Mouse (Mus musculus): ENCODE data around the gene Inafm2. TPM values are rescaled to one million over a fixed set of nuclear protein-coding genes. Genes with fewer than 3 reads are reported as not detected.

Gene Inafm2
- total RNA-seq (2021), result 10 to 100 TPM; 64.8 to 66.9 TPM

- DNase-seq, result peak; percentile 92 to 94
Measured at GRCm38 (mm10) chr2:118745232-118745884, at the start of gene Inafm2. Gene Inafm2 (plus strand): TSS chr2:118745758.

DNA sequence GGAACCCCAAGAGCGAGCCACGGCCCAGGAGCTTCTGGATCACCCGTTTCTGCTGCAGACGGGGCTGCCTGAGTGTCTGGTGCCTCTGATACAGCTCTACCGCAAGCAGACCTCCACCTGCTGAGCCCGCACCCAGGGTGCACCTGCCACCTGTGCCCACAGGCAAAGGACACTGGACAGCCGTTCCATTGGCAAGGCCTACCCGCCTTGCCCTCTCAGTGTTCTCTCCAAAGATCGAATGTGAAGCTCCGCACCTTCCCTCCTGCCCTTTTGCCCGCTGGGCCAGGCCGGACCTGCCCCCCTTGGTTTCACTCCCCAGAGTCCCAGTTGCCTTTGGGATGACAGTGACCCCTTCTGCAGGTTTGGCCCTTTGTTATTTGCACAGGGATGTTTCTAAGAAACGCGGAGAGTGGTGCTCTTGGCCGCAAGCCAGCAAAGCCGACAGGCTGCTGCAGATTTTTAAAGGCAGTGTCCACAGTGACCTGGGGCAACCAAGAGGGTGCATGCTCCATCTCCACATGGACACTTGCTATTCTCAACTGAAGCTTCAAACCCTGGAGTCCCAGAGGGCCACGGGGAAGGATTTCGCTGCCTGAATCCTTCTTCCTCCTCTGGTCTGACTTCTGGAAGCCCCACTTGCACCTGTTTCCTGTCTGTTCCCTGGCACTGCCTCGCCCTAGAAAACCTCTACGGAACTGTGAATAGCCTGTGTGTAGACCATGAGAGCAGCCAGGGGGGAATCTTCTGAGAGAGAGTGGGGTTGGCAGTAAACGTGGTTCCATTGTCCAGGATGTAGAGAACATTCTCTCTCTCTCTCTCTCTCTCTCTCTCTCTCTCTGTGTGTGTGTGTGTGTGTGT, 48.9 kb upstream of the Inafm2 start:
- no peak for DNase-seq

- no peak for DNase-seq
Measured at GRCm38 (mm10) chr2:118697311-118697877, 48.2 kb upstream of the Inafm2 start.

DNA sequence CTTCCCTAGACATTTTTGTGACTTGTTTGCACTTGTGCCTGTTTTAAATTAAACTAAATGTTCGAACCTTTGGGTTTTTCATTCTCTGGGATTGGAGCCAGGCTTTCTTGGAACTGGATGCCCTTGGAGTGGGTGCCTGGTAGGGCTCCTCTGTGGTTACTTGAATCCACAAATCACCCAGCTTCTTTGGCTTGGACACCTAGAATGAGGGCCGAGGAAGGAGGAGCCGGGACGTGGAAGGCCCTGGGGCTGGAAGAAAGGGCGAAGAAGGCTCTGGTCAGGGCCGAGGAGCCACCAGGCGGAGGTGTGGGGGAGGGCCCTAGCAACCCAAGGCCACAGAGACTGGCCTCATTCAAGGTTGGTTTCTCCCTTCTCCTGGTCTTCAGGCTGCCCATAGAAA, 47.6 kb upstream of the Inafm2 start:
- no peak for DNase-seq

- DNase-seq, result peak; percentile 72 to 76
Measured at GRCm38 (mm10) chr2:118700179-118701062, 45.1 kb upstream of the Inafm2 start.

DNA sequence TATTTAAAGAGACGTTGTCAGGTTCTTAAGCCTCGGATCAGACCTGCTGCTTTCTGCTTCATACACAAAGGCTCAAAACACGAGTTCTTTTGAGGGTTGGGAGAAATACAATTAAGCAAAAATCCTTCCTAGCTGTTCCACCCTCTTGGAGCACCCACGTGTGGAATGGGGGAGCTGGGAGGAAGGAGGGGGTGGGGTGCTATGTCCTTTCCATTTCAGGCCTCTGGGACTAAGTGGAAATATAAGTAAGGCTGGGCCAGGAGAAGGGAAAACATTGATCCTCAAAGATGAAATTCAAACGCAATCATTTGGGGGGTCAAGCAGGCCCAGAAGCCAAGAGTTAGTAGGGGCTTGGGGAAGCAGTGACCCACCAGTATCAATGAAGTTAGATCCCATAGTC, 44.4 kb upstream of the Inafm2 start:
- no peak for DNase-seq

DNA sequence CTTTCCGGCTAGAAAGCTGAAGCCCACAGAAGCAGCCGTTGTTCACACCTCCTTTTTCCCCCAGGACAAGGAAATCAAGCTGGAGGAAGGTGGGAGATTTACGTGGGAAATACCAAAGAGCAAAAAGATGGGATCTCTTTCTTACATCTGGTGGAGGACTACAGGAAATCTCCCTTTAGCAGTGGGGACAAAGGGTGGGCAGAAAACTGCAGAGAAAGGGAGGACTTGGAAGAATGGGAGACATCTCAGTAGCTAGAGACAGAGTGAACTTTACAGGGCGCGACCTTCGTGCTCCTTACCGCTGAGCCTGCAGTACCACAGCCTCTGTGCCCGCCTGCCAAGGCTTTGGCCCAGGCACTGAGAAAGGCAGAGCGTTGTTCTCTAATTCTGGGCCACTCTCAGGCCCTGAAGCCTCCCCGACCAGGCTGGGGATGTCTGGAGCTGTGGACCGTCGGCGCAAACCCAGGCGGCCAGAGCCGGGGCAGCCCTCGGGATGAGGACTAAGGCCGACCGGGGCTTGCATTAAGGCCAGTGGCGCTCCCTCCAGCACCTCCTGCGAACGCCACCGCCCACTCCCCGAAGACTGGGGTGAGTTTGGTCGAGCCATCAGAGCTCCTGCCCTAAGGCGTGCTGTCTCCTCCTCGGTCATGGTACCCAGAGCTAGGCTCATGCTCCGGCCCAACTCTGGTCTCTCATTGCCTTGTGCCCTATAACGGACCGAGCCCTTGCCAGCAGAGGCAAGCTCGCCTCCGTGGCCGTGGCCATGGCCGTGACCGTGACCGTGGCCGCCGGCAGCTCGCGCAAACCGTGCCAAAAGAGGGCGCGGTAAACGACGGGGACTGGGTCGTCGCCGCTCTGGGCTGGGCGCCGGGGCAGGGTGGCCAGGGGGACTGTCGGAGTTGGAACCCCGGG, 43.3 kb upstream of the Inafm2 start:
- no peak for DNase-seq

GRCm38 (mm10) chr2:118702883-118703761, 42.4 kb upstream of the Inafm2 start:
- no peak for DNase-seq

GRCm38 (mm10) chr2:118703913-118704730, 41.4 kb upstream of the Inafm2 start, which contains the start of gene Ankrd63:
Gene Ankrd63 (minus strand): TSS chr2:118703963.
- DNase-seq, result no peak

DNA sequence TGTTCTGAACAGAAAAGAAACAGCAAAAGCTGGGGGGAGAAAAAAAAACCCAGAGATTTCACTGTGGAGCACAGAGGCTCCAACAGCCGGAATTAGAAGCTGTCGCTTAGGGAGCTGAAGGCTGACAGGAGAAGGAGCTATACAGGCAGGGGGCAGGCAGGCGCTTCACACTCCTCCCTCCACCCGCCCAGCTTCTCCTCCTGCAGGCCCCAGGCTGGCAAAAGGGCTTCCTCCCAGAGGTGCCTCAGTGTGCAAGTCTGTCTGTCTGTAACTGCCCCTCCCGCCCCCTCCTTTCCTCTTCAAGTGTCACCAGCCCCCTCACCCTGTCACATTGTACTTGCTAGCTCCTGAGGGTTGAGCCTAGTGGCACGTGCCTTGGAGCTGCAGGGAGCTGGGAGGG, 39.1 kb upstream of the Inafm2 start:
- no peak for DNase-seq

- no peak for DNase-seq
Measured at GRCm38 (mm10) chr2:118708472-118708871, 37.1 kb upstream of the Inafm2 start.

DNA sequence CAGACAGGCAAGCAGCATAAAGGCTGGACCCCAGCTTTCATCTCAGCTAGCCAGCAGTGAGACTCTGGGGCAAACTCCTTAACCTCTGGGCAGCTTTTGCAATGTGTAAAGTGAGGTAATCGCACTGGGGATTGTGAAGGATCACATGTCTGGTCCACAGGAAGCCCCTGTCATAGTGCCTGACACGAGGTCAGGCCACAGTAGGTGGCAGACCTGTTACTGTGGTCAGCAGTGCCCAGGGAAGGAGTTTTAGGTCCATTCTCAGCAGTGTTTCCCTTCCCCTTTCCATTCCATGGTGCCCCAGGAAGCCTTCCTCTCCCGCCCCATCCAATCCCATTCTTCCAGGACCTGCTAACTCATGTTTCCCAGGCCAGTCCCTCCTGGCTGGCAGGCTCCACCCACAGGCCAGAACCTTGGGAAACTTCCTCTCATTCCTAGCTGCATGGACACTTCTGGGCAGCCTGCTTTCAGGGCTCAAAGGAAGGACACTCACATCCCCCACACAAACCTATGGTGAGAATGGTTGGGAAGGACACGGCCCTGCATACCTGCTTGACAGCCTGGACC, 35.8 kb upstream of the Inafm2 start:
- DNase-seq, result no peak

DNA sequence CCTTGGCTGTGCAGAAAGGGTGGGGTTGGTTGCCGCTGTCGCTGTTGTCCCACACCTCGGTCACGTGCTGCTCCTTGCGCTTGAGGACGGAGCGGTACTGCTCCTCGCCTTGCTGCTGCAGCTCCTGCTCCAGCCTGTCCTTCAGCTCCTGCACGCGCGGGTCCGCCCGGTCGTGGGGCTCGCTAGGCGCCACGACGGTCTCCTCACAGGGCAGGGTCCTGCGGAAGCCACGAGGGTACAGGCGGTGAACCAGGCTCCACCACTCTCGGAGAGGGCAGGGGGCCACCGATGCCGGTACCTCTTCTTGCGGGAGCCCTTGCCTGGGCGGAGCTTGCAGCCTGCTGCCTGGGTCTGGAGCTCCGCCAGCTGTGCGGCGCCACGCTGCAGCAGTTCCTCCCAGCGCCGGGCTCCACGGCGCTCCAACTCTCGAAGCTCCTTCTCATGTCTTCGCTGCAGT, 34.5 kb upstream of the Inafm2 start:
- DNase-seq, result no peak

DNA sequence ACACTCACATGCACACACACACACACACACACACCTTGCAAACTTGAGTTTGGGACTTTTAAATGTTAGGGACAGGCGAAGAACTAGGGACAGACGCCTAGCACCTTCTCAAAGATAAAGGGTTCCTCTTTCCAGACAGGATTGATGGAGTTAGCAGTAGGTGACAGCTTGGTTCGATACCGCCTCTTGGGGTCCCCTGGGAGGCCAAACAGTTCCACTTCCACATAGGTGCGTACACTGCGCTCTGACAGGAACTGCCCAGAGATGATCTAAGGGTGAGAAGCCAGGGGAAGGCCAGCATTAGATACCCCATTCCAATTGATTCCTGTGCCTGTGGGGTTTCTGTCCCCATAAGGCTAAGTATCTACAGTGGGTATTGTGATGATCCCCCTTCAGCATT, 31.9 kb upstream of the Inafm2 start:
- no peak for DNase-seq

- peak in 1 of 2 experiments; percentile 60 for DNase-seq
Measured at GRCm38 (mm10) chr2:118714230-118714629, 31.3 kb upstream of the Inafm2 start.

GRCm38 (mm10) chr2:118716677-118717076, 28.9 kb upstream of the Inafm2 start:
- peak in 1 of 2 experiments; percentile 1 for DNase-seq

DNA sequence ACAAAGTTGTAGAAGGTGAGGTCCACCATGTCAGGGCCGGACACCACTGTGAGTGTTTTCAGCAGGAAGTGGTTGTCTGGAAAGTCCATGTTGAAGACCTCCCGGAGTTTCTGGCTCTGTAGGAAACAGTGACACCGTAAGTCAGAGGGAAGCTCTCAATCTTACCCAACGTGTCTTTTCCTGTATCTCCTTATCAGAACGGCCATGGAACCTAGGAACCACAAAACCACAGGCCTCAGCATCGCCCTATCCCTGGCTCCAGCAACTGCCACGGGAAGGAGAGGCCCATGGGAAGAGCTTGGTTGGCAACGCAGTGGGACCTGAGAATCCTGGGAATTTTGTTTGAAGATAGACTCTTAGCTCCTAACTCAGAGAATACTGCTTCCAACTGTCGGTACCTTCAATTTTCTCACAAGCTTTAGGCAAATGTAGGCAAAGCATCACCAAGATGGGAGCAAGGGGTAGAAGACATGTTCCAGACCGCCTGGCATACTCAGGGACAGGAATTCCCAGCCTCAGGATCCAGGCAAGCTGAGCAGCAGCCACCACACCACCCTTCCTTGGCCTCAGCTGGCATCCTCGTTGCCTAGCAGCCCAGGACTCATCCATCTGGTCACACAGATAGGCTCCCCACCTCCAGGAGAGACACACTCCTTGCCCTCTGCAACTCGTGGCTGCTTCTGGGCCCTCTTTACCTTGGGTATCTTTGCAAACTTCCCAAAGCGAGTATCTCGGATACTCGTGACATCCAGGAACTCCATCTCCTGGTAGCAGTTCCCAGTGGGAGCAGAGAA, 21.7 kb upstream of the Inafm2 start:
- peak in 1 of 2 experiments; percentile 0 for DNase-seq

DNA sequence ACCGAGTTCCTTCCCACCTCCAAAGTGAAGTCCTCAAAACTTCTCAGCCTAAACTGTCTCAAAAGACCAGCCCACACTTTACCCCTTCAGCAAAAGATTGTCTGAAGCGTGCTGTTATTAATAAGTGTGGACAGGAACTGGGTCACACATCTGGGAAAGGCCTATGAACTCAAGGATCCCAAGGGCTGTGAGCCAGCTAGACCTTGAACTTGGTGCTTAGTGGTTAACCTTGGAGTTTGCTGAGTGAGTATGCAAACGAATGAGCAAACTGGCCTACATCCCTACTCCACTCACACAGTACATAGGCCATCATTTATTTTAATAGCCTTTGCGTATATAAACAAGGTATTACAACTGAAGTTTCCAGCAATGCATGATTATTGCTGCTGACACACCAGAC, 20.0 kb upstream of the Inafm2 start:
- no peak for DNase-seq

All from layer of hippocampus, postnatal 36 days (tissue).